Mouse (Mus musculus) splenic B cell, adult 2 months (primary cell): Measurements from ENCODE around the gene Arap1.
A peak's percentile ranks its signal among the peaks of the same experiment; 100 is the strongest.

ENCODE experiments used
- DNase-seq: peaks from one replicate; pipeline ENCODE4 v3.0.0-alpha.2; 2011; ENCODE audit warnings: low read depth, low spot score
- H3K27me3 ChIP-seq: 2 replicates; pipeline ENCODE4 v1.6.1; 2012; ENCODE audit warnings: mild to moderate bottlenecking, low read length, moderate library complexity, mixed read lengths; ENCODE audit not compliant: control insufficient read depth, poor library complexity, insufficient read depth, severe bottlenecking
- H3K36me3 ChIP-seq: 2 replicates; pipeline ENCODE4 v1.6.1; 2012; ENCODE audit warnings: mild to moderate bottlenecking, low read length, moderate library complexity, mixed read lengths; ENCODE audit not compliant: control insufficient read depth, poor library complexity, insufficient read depth, severe bottlenecking

The Arap1 gene

GRCm38 (mm10) chr7:101384931-101385330 is 37.1 kb downstream of the Arap1 start:
- no peak for DNase-seq
- H3K36me3 ChIP-seq: peaks cover 6% of the 10 kb centered on the region
- no peaks in the 10 kb centered on the region for H3K27me3 ChIP-seq

GRCm38 (mm10) chr7:101385331-101385733 is 37.5 kb downstream of the Arap1 start:
- H3K36me3 ChIP-seq: peaks cover 5% of the 10 kb centered on the region
- no peak for DNase-seq

GRCm38 (mm10) chr7:101385866-101386452 is 38.1 kb downstream of the Arap1 start:
- Histone ChIP-seq H3K27me3 (no peaks in the 10 kb centered on the region), H3K36me3 (peaks cover 5% of the 10 kb centered on the region)
- no peak for DNase-seq

More at GRCm38 (mm10) chr7:101385331-101385733, 37.5 kb downstream of the Arap1 start:
- no peaks in the 10 kb centered on the region for H3K27me3 ChIP-seq

GRCm38 (mm10) chr7:101389256-101389655 is 41.4 kb downstream of the Arap1 start:
- DNase-seq: no peak
- H3K36me3 ChIP-seq: peaks cover 19% of the 10 kb centered on the region
- H3K27me3 ChIP-seq: no peaks in the 10 kb centered on the region

GRCm38 (mm10) chr7:101391909-101392479 is 44.1 kb downstream of the Arap1 start:
- no peak for DNase-seq
- peaks cover 32% of the 10 kb centered on the region for H3K36me3 ChIP-seq
- no peaks in the 10 kb centered on the region for H3K27me3 ChIP-seq

- Histone ChIP-seq H3K27me3 (no peaks in the 10 kb centered on the region), H3K36me3 (peaks cover 35% of the 10 kb centered on the region)
- DNase-seq: no peak
Observed at GRCm38 (mm10) chr7:101393015-101393414, 45.1 kb downstream of the Arap1 start.

GRCm38 (mm10) chr7:101393694-101394504 is 46.0 kb downstream of the Arap1 start:
- DNase-seq: no peak
- no peaks in the 10 kb centered on the region for H3K27me3 ChIP-seq
- H3K36me3 ChIP-seq: peaks cover 43% of the 10 kb centered on the region

- Histone ChIP-seq H3K27me3 (no peaks in the 10 kb centered on the region), H3K36me3 (peaks cover 45% of the 10 kb centered on the region)
- DNase-seq: no peak
Observed at GRCm38 (mm10) chr7:101394569-101394968, 46.7 kb downstream of the Arap1 start.

- no peaks in the 10 kb centered on the region for H3K27me3 ChIP-seq
- DNase-seq: no peak
- peaks cover 52% of the 10 kb centered on the region for H3K36me3 ChIP-seq
Observed at GRCm38 (mm10) chr7:101395471-101395870, 47.6 kb downstream of the Arap1 start.

GRCm38 (mm10) chr7:101397175-101397574 is 49.3 kb downstream of the Arap1 start:
- DNase-seq: no peak
- Histone ChIP-seq H3K27me3 (no peaks in the 10 kb centered on the region), H3K36me3 (peaks cover 60% of the 10 kb centered on the region)

- peaks cover 47% of the 10 kb centered on the region for H3K36me3 ChIP-seq
- DNase-seq: no peak
- no peaks in the 10 kb centered on the region for H3K27me3 ChIP-seq
Observed at GRCm38 (mm10) chr7:101401510-101401909, 53.6 kb downstream of the Arap1 start.

GRCm38 (mm10) chr7:101403831-101404230 is 56.0 kb downstream of the Arap1 start:
- Histone ChIP-seq H3K36me3 (peaks cover 43% of the 10 kb centered on the region), H3K27me3 (no peaks in the 10 kb centered on the region)
- no peak for DNase-seq

GRCm38 (mm10) chr7:101410267-101410936 is 62.5 kb downstream of the Arap1 start, which contains the start of gene Gm45837:
Gene Gm45837 (plus strand): TSS chr7:101410886.
- DNase-seq: no peak
- no peaks in the 10 kb centered on the region for H3K27me3 ChIP-seq
- H3K36me3 ChIP-seq: peaks cover 15% of the 10 kb centered on the region

GRCm38 (mm10) chr7:101412796-101413195 is 64.9 kb downstream of the Arap1 start:
- Histone ChIP-seq H3K36me3 (peaks cover 13% of the 10 kb centered on the region), H3K27me3 (no peaks in the 10 kb centered on the region)
- DNase-seq: peak; percentile 92

GRCm38 (mm10) chr7:101414209-101414608 is 66.3 kb downstream of the Arap1 start:
- H3K36me3 ChIP-seq: peaks cover 4% of the 10 kb centered on the region
- DNase-seq: no peak
- no peaks in the 10 kb centered on the region for H3K27me3 ChIP-seq
